Mouse (Mus musculus) heart, embryonic 15.5 days (tissue): ENCODE data around the gene Kirrel3. TPM values are rescaled to one million over a fixed set of nuclear protein-coding genes. Genes with fewer than 3 reads are reported as not detected.

Source experiments
- ATAC-seq: fragments of 200-750 bp; cut with Nextera tagmentation; replicated peaks from 2 replicates; pipeline ENCODE4 v1.8.0; 2017; ENCODE audit warnings: low read depth, moderate TSS enrichment; ENCODE audit not compliant: insufficient number of reproducible peaks, insufficient read depth, low FRiP score
- H3K27ac ChIP-seq: fragments of 300-500 bp; sonication (generic); 2 replicates; pipeline ENCODE4 v1.5.1; 2015; ENCODE audit warnings: mild to moderate bottlenecking, inconsistent platforms
- H3K27me3 ChIP-seq: fragments of 300-500 bp; sonication (generic); 2 replicates; pipeline ENCODE4 v1.6.1; 2015; ENCODE audit warnings: inconsistent platforms
- H3K36me3 ChIP-seq: fragments of 300-500 bp; sonication (generic); 2 replicates; pipeline ENCODE4 v1.6.1; 2015; ENCODE audit warnings: mild to moderate bottlenecking, inconsistent platforms
- H3K4me1 ChIP-seq: fragments of 300-500 bp; sonication (generic); replicated peaks from 2 replicates; pipeline ENCODE4 v1.6.1; 2015; ENCODE audit warnings: inconsistent platforms
- H3K4me2 ChIP-seq: fragments of 300-500 bp; sonication (generic); 2 replicates; pipeline ENCODE4 v1.6.1; 2015; ENCODE audit warnings: inconsistent platforms, mild to moderate bottlenecking, moderate library complexity
- H3K4me3 ChIP-seq: fragments of 300-500 bp; sonication (generic); 2 replicates; pipeline ENCODE4 v1.5.1; 2015; ENCODE audit warnings: mild to moderate bottlenecking, inconsistent platforms
- H3K9ac ChIP-seq: fragments of 300-500 bp; sonication (generic); 2 replicates; pipeline ENCODE4 v1.6.1; 2015; ENCODE audit warnings: mild to moderate bottlenecking, inconsistent platforms
- H3K9me3 ChIP-seq: fragments of 300-500 bp; sonication (generic); replicated peaks from 2 replicates; pipeline ENCODE4 v1.6.1; 2016; ENCODE audit warnings: inconsistent platforms
- WGBS: fragments of 180-500 bp; shearing (Covaris S2); methylation state at CpG from one replicate; pipeline ENCODE4 v1.1.7; 2015; ENCODE audit warnings: mixed read lengths; 5-methylcytosine and 5-hydroxymethylcytosine counted together
- polyA plus RNA-seq: library from polyadenylated mRNA; unstranded; fragments of >200 nt; fragmentation: Nextera tagmentation; extraction: Ambion mirVana; gene quantifications from 2 replicates; pipeline ENCODE4 v1.2.1, GENCODE M21; 2015

The Kirrel3 gene
- polyA plus RNA-seq, 1 experiment from 2014 or later: 1.2 TPM

DNA sequence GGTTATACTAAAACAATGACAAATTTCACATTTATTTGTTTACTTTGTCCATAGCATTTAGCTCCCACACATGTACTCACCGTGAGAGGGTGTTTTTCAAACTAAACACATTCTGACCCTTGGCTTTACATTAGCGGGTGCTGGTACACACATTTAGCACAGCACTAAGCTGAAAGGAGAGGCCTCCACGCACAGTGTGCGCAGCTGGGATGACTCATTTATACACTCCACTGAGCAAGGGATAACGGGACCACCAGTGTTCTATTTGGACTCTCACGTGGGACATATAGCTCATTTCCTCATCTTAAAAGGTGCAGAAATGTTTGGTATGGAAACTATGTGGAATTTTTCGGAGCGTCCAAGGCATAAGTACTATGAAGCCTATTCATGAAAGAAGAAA lies 158.7 kb downstream of the Kirrel3 start:
- H3K4me1 ChIP-seq: no peaks in the 10 kb centered on the region
- H3K4me3 ChIP-seq: no peak overlapping the region
- ATAC-seq: no peak
- 0 out of 2 replicates have a peak, but pooled peaks cover 3% of the 10 kb centered on the region for H3K9me3 ChIP-seq
- no peaks in the 10 kb centered on the region for H3K36me3 ChIP-seq
- 0 out of 2 replicates have a peak, but pooled peaks cover 3% of the 10 kb centered on the region for H3K27me3 ChIP-seq
- WGBS: 57% methylated on average over 8 of the region's 8 CpGs
- H3K27ac ChIP-seq: no peak overlapping the region
- no peak overlapping the region for H3K4me2 ChIP-seq
- no peak overlapping the region for H3K9ac ChIP-seq

DNA sequence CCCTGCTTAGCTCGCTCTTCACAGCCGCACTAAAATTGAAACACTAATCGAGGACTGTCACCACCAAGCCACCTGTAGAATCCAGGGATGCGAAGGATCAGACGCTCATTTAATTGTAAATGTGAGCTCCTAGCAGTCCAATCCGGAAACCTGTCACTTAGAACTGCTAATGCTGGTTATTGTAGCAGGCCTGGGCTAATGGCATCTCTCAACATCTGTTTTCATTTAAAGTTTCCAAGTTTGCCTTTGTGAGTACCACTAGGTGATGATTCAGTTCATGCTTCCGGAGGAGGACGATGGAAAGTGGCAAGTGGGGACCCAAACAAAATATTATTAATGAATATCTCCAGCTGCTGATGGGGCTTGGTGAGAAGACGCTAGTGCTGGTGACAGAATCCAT lies 161.1 kb downstream of the Kirrel3 start:
- Histone ChIP-seq H3K9ac (no peak overlapping the region), H3K36me3 (no peaks in the 10 kb centered on the region), H3K9me3 (no peaks in the 10 kb centered on the region), H3K4me1 (no peaks in the 10 kb centered on the region), H3K4me2 (no peak overlapping the region), H3K27ac (no peak overlapping the region), H3K27me3 (0 out of 2 replicates have a peak, but pooled peaks cover 3% of the 10 kb centered on the region), H3K4me3 (no peak overlapping the region)
- 63% methylated on average over 9 of the region's 9 CpGs for WGBS
- ATAC-seq: no peak

DNA sequence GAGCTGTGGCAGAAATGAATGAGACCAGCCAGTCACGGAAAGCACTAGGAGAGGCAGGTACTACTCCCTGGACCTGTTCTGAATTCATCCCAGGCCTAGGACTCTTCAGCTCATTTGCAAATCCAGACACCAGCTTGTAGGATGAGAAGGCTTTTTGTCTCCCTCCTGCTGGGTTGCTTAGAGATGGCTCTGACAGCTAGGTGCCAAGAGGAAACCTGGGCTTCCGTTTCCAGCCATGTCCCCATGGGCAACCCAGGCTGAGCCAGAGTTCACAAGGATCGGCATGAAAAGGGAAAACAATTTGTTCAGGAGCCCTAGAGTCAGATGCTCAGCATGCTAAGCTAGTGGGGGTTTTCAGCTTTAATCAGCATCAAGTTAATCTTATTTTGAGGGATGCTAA lies 166.6 kb downstream of the Kirrel3 start:
- WGBS: 58% methylated on average over 3 of the region's 3 CpGs
- Histone ChIP-seq H3K4me1 (no peaks in the 10 kb centered on the region), H3K27me3 (no peaks in the 10 kb centered on the region), H3K36me3 (no peaks in the 10 kb centered on the region), H3K9ac (no peak overlapping the region), H3K4me2 (no peak overlapping the region), H3K27ac (no peak overlapping the region), H3K4me3 (no peak overlapping the region), H3K9me3 (no peaks in the 10 kb centered on the region)
- ATAC-seq: no peak

DNA sequence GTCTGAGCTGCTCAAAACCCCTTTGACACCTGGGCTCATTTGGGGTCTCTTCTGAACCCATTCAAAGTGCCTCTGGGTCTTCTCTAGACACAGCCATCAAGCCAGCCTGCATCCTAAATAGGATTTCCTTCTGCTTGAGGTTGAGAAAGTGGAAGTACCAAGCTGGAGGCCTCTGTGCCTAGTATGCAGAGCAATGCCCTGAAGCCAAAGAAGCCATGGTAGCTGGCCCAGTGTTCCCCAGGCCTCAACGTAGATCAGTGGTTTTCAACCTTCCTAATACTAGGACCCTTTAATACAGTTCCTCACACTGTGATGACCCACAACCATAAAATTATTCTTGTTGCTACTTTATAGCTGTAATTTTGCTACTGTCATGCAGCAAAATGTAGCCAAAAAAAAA lies 167.4 kb downstream of the Kirrel3 start:
- Histone ChIP-seq H3K4me2 (no peak overlapping the region), H3K9me3 (no peaks in the 10 kb centered on the region), H3K9ac (no peak overlapping the region), H3K4me3 (no peak overlapping the region), H3K4me1 (no peaks in the 10 kb centered on the region), H3K36me3 (no peaks in the 10 kb centered on the region), H3K27ac (no peak overlapping the region), H3K27me3 (no peaks in the 10 kb centered on the region)
- 80% methylated on average over 1 of the region's 1 CpGs for WGBS
- ATAC-seq: no peak

DNA sequence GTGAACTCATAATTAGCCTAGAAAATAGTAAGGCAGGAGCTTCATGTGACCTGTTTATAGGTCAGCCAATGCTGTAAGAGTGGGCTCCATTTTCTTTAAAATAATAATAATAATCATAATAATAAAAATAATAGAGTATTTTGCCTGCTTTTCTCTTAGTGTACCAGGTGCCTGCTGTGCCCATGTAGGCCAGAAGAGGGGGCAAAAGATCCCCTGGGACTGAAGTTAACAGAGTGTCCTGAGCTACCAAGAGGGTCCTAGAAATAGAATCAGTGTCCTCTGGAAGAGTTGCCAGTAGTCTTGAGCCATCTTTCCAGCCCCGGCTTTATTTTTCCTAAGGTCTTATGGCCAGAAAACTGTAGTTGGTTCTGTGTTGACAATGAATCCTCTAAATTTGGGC lies 174.9 kb downstream of the Kirrel3 start:
- Histone ChIP-seq H3K27me3 (no peaks in the 10 kb centered on the region), H3K4me1 (peaks cover 8% of the 10 kb centered on the region), H3K27ac (no peak overlapping the region), H3K9me3 (no peaks in the 10 kb centered on the region), H3K4me3 (no peak overlapping the region), H3K9ac (no peak overlapping the region), H3K4me2 (no peak overlapping the region), H3K36me3 (no peaks in the 10 kb centered on the region)
- ATAC-seq: no peak
- 57% methylated on average over 1 of the region's 1 CpGs for WGBS

DNA sequence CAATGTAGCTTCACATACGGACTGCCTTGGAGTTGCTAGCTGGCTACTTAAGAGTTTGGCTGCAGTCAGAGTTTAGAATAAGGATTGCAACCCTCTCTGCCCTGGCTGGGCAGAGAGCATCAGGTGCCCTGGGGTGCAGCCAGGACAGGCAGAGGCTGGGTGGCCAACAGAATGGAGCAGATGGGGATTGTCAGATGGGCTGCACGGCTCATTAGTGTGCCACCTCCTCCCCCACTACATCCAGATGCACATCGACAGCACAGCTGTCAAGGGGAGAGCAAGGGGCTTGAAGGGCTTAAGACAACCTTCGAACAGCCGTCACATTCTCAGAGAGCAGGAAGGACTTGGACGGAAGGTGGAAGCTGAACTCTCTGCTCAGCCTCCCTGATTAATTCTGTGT lies 177.7 kb downstream of the Kirrel3 start:
- peaks cover 8% of the 10 kb centered on the region for H3K4me1 ChIP-seq
- H3K27ac ChIP-seq: no peak overlapping the region
- H3K4me3 ChIP-seq: no peak overlapping the region
- no peak overlapping the region for H3K9ac ChIP-seq
- ATAC-seq: no peak
- no peaks in the 10 kb centered on the region for H3K9me3 ChIP-seq
- no peak overlapping the region for H3K4me2 ChIP-seq
- no peaks in the 10 kb centered on the region for H3K36me3 ChIP-seq
- 54% methylated on average over 6 of the region's 6 CpGs for WGBS
- no peaks in the 10 kb centered on the region for H3K27me3 ChIP-seq

DNA sequence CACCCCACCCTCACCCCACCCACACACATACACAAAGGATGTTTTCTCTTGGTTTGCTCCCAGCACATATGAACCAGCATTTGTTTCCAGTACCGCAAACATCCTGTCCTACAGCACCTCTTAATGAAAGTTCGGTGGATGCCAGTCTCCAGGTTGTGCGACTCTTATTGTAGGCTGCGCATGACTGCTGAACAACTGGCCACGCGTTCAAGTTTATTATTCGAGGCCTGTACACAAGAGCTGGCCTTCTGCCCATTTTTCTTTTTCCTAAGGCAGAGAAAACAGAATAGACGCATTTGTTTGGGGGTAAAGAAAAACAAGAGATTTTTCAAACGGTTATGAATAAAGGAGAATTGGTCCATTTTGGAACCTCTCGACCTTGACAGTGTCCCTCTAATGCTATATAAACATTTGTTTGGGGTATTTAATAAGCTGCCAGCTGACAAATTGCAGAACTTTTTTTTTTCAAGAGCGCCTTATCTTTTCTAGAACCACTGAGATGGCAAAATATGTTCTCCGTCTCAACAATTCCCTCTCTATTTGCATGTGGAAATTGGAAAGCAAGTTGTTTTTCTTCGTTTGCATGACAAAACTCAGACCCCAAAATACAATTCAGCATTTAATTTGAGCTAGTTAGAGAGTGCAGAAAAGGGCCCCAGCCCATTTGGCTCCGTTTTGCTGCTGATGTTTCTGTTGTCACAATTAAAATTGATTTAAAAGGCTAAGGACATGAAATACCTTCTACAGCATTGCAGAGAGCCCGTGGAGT lies 179.9 kb downstream of the Kirrel3 start:
- Histone ChIP-seq H3K4me1 (peaks cover 8% of the 10 kb centered on the region), H3K36me3 (no peaks in the 10 kb centered on the region), H3K9ac (no peak overlapping the region), H3K27ac (no peak overlapping the region), H3K4me2 (no peak overlapping the region), H3K27me3 (0 out of 2 replicates have a peak, but pooled peaks cover 1% of the 10 kb centered on the region), H3K9me3 (no peaks in the 10 kb centered on the region), H3K4me3 (no peak overlapping the region)
- WGBS: 71% methylated on average over 15 of the region's 15 CpGs
- ATAC-seq: no peak

DNA sequence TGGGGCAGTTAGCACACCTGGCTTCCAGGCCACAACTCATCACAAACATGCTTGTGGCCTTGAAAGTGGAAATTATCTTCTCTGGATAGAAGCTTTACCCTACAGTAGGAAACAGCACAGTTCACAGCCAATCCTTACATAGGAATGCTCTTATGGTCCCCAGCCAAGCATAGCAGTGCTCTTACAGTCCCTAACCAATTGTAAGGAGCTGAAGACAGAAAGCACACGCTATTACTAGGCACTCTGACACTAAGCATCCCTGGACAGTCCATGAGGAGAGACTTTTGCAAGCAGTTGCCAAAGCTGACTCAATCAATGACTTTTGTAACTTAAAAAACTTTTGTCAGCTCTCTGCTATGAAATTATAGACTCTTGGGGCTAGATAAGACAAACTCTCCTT lies 181.5 kb downstream of the Kirrel3 start:
- H3K27ac ChIP-seq: no peak overlapping the region
- H3K4me1 ChIP-seq: peaks cover 8% of the 10 kb centered on the region
- 45% methylated on average over 1 of the region's 1 CpGs for WGBS
- no peak overlapping the region for H3K9ac ChIP-seq
- H3K4me2 ChIP-seq: no peak overlapping the region
- no peak for ATAC-seq
- H3K9me3 ChIP-seq: no peaks in the 10 kb centered on the region
- 0 out of 2 replicates have a peak, but pooled peaks cover 4% of the 10 kb centered on the region for H3K27me3 ChIP-seq
- no peak overlapping the region for H3K4me3 ChIP-seq
- no peaks in the 10 kb centered on the region for H3K36me3 ChIP-seq

DNA sequence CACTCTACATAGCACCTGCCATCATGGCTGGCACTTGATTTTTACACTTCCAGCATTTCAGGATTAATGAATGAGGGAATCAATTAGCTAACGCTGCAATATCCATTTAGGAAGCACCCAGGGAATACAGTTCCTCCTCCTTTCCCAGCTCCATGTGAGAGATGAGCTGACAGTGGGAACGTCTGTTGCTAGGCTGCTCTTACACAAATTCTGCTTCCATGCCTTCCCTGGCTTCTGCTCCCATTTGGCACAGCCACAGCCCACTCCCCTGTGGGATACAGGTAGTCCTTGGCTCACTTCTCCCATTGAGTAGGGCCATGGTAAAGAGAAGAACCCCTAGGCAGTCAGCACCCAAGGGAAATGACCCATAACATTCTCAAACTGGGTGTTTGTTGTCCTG lies 185.2 kb downstream of the Kirrel3 start:
- ATAC-seq: no peak
- 0 out of 2 replicates have a peak, but pooled peaks cover 4% of the 10 kb centered on the region for H3K27me3 ChIP-seq
- no peak overlapping the region for H3K4me3 ChIP-seq
- no peak overlapping the region for H3K9ac ChIP-seq
- no peaks in the 10 kb centered on the region for H3K4me1 ChIP-seq
- H3K36me3 ChIP-seq: no peaks in the 10 kb centered on the region
- no peak overlapping the region for H3K27ac ChIP-seq
- H3K9me3 ChIP-seq: no peaks in the 10 kb centered on the region
- WGBS: 73% methylated on average over 2 of the region's 2 CpGs
- no peak overlapping the region for H3K4me2 ChIP-seq

DNA sequence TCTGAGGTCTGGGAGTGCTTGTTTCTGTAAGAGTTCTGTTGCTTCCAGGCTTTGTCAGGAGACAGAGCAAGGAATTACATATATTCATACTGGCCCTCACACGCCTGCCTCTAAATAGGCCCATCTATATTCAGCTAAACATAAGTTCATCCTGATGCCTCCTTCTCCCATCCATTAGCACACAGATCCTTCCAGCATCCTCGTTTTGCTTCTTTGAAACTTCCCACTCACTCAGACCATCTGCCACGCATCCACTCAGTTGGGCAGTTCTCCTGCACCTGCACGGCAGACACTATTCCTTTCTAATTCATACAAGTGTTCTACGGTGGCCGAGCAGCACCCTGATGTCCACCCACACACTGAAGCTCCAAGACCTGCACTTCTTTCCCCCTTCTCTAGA lies 201.1 kb downstream of the Kirrel3 start:
- no peaks in the 10 kb centered on the region for H3K27me3 ChIP-seq
- no peak overlapping the region for H3K27ac ChIP-seq
- H3K9me3 ChIP-seq: no peaks in the 10 kb centered on the region
- H3K4me3 ChIP-seq: no peak overlapping the region
- H3K4me1 ChIP-seq: no peaks in the 10 kb centered on the region
- 87% methylated on average over 6 of the region's 6 CpGs for WGBS
- H3K4me2 ChIP-seq: no peak overlapping the region
- ATAC-seq: no peak
- H3K9ac ChIP-seq: no peak overlapping the region
- H3K36me3 ChIP-seq: no peaks in the 10 kb centered on the region

DNA sequence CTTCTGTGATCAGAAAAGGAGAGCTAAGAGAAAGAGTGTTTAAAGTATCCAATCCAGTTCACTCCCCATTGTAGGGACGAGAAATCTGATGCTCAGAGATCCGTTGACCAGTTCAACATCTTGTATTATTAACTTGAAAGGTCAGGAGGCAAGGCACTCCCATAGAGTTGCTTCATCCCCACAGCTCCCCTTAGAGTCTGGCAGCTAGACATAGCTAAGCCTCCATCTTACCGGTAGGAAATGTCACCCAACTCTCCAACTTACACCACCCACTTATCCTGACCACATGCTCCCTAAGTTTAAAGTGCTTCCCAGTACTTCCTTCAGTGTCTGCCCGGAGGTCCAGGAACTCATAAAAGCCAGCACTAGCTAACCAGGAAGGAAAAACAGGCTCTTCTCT lies 202.7 kb downstream of the Kirrel3 start:
- Histone ChIP-seq H3K4me3 (no peak overlapping the region), H3K27me3 (no peaks in the 10 kb centered on the region), H3K36me3 (no peaks in the 10 kb centered on the region), H3K4me1 (no peaks in the 10 kb centered on the region), H3K4me2 (no peak overlapping the region), H3K9me3 (no peaks in the 10 kb centered on the region), H3K27ac (no peak overlapping the region), H3K9ac (no peak overlapping the region)
- ATAC-seq: no peak
- WGBS: 46% methylated on average over 4 of the region's 4 CpGs

DNA sequence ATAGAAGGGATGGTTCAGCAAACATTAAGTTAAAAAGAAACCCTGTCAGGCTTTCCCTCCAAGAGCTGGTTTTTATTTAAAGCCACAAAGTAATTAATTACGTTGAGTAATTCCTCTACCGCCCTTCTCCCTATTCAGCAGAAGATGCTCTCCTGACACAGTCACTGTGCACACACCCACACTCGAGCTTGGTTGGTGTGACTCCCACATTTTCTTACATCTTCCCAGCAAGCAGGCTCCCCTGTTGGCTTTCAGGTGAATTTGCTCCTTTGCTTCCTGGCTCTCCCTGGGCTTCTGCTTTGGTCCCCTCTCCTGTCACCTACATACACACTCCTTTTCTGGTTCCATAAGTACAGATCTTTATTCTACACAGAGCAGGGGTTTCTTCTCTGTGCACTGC lies 203.7 kb downstream of the Kirrel3 start:
- Histone ChIP-seq H3K9me3 (no peaks in the 10 kb centered on the region), H3K36me3 (no peaks in the 10 kb centered on the region), H3K4me1 (no peaks in the 10 kb centered on the region), H3K9ac (no peak overlapping the region), H3K4me2 (no peak overlapping the region), H3K4me3 (no peak overlapping the region), H3K27ac (no peak overlapping the region), H3K27me3 (no peaks in the 10 kb centered on the region)
- WGBS: 65% methylated on average over 3 of the region's 3 CpGs
- ATAC-seq: no peak
